Comparison of ENCODE assay signal across 7 mouse cellular contexts in genomic region chr13:36736619-36736996, GRCm38 (mm10). TPM values are rescaled to one million over a fixed set of nuclear protein-coding genes. Genes with fewer than 3 reads are reported as not detected.
A peak's percentile ranks its signal among the peaks of the same experiment; 100 is the strongest.
DNase-seq lines count a peak whose midpoint lies in the region; ATAC-seq and TF ChIP-seq lines count a peak whose summit lies in the region.

No protein-coding gene starts in this region.

- no peak overlapping the region for H3K27ac ChIP-seq in lung, embryonic 15.5 days
- no peak overlapping the region for H3K27ac ChIP-seq in embryonic fibroblast, embryonic 13.5 days (ENCODE audit: insufficient read depth, low read length)
- 0 out of 2 replicates have a peak overlapping the region, but pooled peaks have one; percentile 9 for H3K27ac ChIP-seq in intestine, postnatal 0 days (ENCODE audit: low read depth, low read length)
- H3K27ac ChIP-seq in neural tube, embryonic 15.5 days (replicated peaks): peak overlapping the region; percentile 94

- TF ChIP-seq POLR2A in lung, adult 2 months (IDR thresholded peaks at IDR 0.05; ENCODE audit: borderline replicate concordance, extremely low read depth, low read depth, low read length): no peak
- TF ChIP-seq POLR2A in embryonic fibroblast, embryonic 13.5 days (IDR thresholded peaks at IDR 0.05; ENCODE audit: low read depth, low read length): no peak

- no peaks in the 10 kb centered on the region for H3K9me3 ChIP-seq in lung, embryonic 15.5 days
- H3K9me3 ChIP-seq in intestine, postnatal 0 days (ENCODE audit: control insufficient read depth): no peaks in the 10 kb centered on the region
- H3K9me3 ChIP-seq in neural tube, embryonic 15.5 days (replicated peaks): no peaks in the 10 kb centered on the region

- intact Hi-C loops in gastrocnemius, postnatal 14 days (cut with DNase I; ENCODE audit: low total_unique reads): no loop called here

- DNase-seq in lung, adult 2 months: no peak
- DNase-seq in gastrocnemius, postnatal 14 days: no peak
- no peak for DNase-seq in cerebellum, adult 11-12 months

- TF ChIP-seq CTCF in lung, adult 2 months (IDR thresholded peaks at IDR 0.05; ENCODE audit: insufficient read depth, low read length): no peak
- no peak for TF ChIP-seq CTCF in embryonic fibroblast, embryonic 13.5 days (IDR thresholded peaks at IDR 0.05; ENCODE audit: borderline replicate concordance, insufficient read depth, low read length)
- TF ChIP-seq CTCF in intestine, postnatal 0 days (IDR thresholded peaks at IDR 0.05; ENCODE audit: low read depth): no peak

- 11% methylated on average over 9 of the region's 9 CpGs for WGBS in lung, embryonic 15.5 days
- WGBS in lung, adult 2 months: 14% methylated on average over 9 of the region's 9 CpGs
- WGBS in intestine, postnatal 0 days: 16% methylated on average over 9 of the region's 9 CpGs
- 6% methylated on average over 9 of the region's 9 CpGs for WGBS in neural tube, embryonic 15.5 days

- peak overlapping the region; percentile 31 for H3K9ac ChIP-seq in lung, embryonic 15.5 days
- no peak overlapping the region for H3K9ac ChIP-seq in intestine, postnatal 0 days (ENCODE audit: low read depth, low read length)
- peak overlapping the region; percentile 38 for H3K9ac ChIP-seq in neural tube, embryonic 15.5 days (replicated peaks)

- H3K4me1 ChIP-seq in lung, embryonic 15.5 days: peaks cover 29% of the 10 kb centered on the region
- H3K4me1 ChIP-seq in lung, adult 2 months (ENCODE audit: control insufficient read depth, insufficient read depth, low read length): peaks cover 12% of the 10 kb centered on the region
- H3K4me1 ChIP-seq in embryonic fibroblast, embryonic 13.5 days (ENCODE audit: control insufficient read depth, insufficient read depth, low read length): no peaks in the 10 kb centered on the region
- no peaks in the 10 kb centered on the region for H3K4me1 ChIP-seq in intestine, postnatal 0 days (replicated peaks; ENCODE audit: control insufficient read depth, insufficient read depth, low read length)
- H3K4me1 ChIP-seq in neural tube, embryonic 15.5 days: peaks cover 28% of the 10 kb centered on the region

- H3K27me3 ChIP-seq in lung, embryonic 15.5 days: peaks cover 64% of the 10 kb centered on the region
- H3K27me3 ChIP-seq in intestine, postnatal 0 days (replicated peaks; ENCODE audit: control insufficient read depth, insufficient read depth, low read length): peaks cover 16% of the 10 kb centered on the region
- peaks cover 6% of the 10 kb centered on the region; the same call in 1 of the 2 replicates for H3K27me3 ChIP-seq in neural tube, embryonic 15.5 days (replicated peaks)

- H3K4me3 ChIP-seq in lung, embryonic 15.5 days: peak overlapping the region; percentile 49
- H3K4me3 ChIP-seq in lung, adult 2 months (replicated peaks; ENCODE audit: extremely low read depth, low read depth, low read length): no peak overlapping the region
- H3K4me3 ChIP-seq in embryonic fibroblast, embryonic 13.5 days (ENCODE audit: insufficient read depth, low read length): peak overlapping the region; percentile 32
- peak overlapping the region; percentile 56 for H3K4me3 ChIP-seq in intestine, postnatal 0 days (ENCODE audit: low read depth, low read length)
- peak overlapping the region; percentile 46 for H3K4me3 ChIP-seq in neural tube, embryonic 15.5 days (replicated peaks)

- peak; percentile 53; the same call in 1 of the 2 replicates for ATAC-seq in lung, embryonic 15.5 days (ENCODE audit: borderline replicate concordance, extremely low read depth, low FRiP score, low TSS enrichment)
- ATAC-seq in intestine, postnatal 0 days: no peak
- ATAC-seq in neural tube, embryonic 15.5 days (ENCODE audit: low FRiP score): peak; percentile 29

- peak overlapping the region; percentile 91 for H3K4me2 ChIP-seq in lung, embryonic 15.5 days
- H3K4me2 ChIP-seq in intestine, postnatal 0 days (replicated peaks; ENCODE audit: low read depth): peak overlapping the region; percentile 85
- peak overlapping the region; percentile 71 for H3K4me2 ChIP-seq in neural tube, embryonic 15.5 days

- no peaks in the 10 kb centered on the region for H3K36me3 ChIP-seq in lung, embryonic 15.5 days
- H3K36me3 ChIP-seq in intestine, postnatal 0 days (ENCODE audit: control insufficient read depth, insufficient read depth): no peaks in the 10 kb centered on the region
- no peaks in the 10 kb centered on the region for H3K36me3 ChIP-seq in neural tube, embryonic 15.5 days

RNA-seq across cellular contexts. Expression of gene Nrn1, which starts 1.7 kb away (rescaled TPM):
- polyA plus RNA-seq in lung, embryonic 15.5 days (2015; fragmentation: Nextera tagmentation; extraction: Ambion mirVana): 0.27 and 0.60 TPM in 2 replicates
- 9.2 and 12.9 TPM in 2 replicates for polyA plus RNA-seq in lung, adult 2 months (2012; rRNA removed)
- 8.9 and 28.2 TPM in 2 replicates for polyA plus RNA-seq in embryonic fibroblast, embryonic 13.5 days (2011; ENCODE audit: insufficient read length, low read depth, missing spikeins)
- 77.8 and 96.5 TPM in 2 replicates for polyA plus RNA-seq in intestine, postnatal 0 days (2015; fragmentation: Nextera tagmentation; extraction: Ambion mirVana)
- 59.0 and 71.6 TPM in 2 replicates for polyA plus RNA-seq in neural tube, embryonic 15.5 days (2015; fragmentation: Nextera tagmentation; extraction: Ambion mirVana)
- total RNA-seq in gastrocnemius, postnatal 14 days (2021): 1 to 10 TPM; 1.5 to 1.7 TPM

Comparison
In these comparisons a context has a peak if more than half of its experiments do, and no peak if none do; other contexts are left out.
1. H3K27ac ChIP-seq: peak in intestine, postnatal 0 days (single experiment) and neural tube, embryonic 15.5 days (single experiment); none in lung, embryonic 15.5 days (single experiment) and embryonic fibroblast, embryonic 13.5 days (single experiment).
2. Peak in every context shown above with its lines, with median percentiles within 50 percentile points of each other: H3K4me2 ChIP-seq.